Mouse (Mus musculus) cerebellum, adult 11 months (tissue): Measurements from ENCODE around the gene Npdc1.
A peak's percentile ranks its signal among the peaks of the same experiment; 100 is the strongest.
"Not testable (repeated sequence)": the region's sequence is repeated elsewhere in the genome, so short reads cannot be mapped to it uniquely, and the experiment has no call there.

Experiments
- DNase-seq: peaks from one replicate; pipeline ENCODE4 v3.0.0; 2022

Npdc1 gene

DNA sequence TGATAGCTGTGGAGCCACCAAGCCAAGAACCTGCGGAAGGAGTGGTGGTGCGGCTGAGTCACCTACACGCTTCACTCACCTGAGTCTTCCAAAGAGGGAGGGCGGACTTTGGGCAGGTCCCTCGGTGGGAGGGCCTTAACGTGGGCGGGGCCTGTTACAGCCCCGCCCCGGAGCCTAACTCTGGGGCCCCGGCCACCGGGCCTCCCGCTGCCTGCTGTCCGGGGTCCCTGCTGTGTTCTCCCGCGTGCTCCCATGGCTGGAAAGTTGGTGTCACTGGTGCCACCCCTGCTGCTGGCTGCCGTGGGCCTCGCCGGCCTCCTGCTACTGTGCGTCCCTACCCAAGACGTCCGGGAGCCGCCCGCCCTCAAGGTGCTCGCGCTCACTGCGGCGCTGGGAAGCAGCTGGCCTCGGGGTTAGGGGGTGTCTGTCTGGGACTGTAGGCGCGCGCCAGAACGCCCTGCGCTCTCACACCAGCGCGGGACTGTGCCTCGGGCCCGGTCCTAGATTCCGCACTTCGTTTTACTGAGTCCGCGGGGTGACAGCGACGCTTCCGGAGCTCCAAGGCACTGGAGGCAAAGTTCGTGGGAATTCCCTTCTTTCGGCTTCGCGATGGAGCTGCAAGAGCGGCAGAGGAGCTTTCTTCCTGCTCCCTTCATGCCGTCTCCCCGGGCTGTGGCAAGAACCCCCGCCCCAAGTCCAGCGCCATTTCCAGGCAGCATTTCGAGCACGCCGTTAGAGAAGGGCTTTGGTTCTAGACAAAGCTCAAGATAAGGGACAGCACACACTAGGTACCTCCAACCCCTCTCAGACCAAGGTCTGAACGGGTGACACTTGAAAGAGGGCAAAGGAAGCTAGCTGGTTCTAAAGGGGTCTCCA is 3.2 kb upstream of the Npdc1 start, which contains the start of gene Entpd2:
Gene Entpd2 (plus strand): TSS at position 154 of the 876 bp plus-strand sequence.
- peak; percentile 54 for DNase-seq

DNA sequence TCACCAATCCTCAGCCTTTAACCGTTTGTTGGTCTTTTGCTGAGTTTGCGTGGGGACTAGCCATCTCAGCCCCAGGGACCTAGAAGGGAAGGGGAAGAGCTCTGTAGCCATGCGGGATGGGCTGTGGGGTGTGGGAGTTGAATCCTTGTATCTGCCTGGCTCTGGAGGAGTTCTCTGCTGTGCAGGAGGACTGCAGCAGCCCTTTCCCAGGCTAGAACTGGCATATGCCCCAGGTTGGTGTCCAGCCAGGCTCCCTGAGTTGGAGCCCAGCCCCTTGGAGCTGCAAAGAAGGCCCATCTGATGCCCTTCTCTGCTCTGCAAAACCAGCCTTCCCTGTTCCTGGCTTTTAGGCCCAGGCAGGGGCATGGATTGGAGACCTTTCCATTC is 2.6 kb upstream of the Npdc1 start:
- DNase-seq, result peak; percentile 74

DNA sequence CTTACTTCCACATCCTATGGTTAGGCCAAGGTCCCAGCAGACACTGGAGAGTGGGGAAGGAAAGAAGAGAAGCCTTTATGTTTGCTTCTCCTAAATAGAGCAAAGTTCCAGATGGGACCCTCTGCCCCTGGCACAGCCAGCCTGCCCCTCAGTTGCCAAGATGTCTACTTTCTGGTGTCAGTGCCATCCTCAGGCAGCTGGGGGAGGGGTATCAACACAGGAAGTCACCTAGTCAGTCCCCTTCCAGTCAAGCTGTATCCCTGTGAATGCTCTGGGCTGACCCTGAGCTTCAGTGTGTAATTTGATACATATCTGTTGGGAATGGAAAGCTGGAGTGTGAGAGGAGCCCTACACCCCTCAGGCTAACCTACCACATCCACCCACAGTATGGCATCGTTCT is 2.1 kb upstream of the Npdc1 start:
- DNase-seq, result no peak

DNA sequence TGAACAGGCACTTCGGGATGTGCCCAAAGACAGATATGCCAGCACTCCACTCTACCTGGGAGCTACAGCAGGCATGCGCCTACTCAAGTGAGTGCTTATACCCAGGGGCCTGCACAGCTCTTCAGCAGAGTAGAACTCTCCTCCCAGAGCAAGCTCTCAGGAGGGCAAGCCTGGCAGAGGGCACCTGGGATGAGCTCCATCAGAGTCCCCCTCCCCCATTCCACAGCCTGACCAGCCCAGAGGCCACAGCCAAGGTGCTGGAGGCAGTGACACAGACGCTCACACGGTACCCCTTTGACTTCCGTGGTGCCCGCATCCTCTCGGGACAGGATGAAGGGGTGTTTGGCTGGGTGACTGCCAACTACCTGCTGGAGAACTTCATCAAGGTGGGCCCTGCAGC is 1.1 kb upstream of the Npdc1 start:
- DNase-seq, result no peak

DNA sequence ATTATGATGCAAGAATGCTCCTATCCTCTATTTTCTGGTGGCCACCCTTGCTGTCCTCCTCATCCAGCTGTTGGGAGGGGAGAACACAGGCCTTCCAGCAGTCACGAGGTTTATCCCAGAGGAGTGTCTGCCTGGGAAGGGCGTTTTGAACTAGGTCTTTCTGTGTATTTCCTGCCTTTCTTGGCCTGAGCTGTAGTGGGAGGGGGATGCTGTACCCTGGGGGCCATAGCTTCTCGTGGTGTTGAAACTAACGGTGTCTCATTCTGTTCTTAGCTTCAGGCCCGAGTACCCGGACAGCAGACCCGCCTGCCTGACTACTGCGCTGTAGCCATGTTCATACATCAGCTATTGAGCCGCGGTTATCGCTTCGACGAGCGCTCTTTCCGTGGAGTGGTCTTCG is 1.1 kb downstream of the Npdc1 start:
- DNase-seq, result no peak

DNA sequence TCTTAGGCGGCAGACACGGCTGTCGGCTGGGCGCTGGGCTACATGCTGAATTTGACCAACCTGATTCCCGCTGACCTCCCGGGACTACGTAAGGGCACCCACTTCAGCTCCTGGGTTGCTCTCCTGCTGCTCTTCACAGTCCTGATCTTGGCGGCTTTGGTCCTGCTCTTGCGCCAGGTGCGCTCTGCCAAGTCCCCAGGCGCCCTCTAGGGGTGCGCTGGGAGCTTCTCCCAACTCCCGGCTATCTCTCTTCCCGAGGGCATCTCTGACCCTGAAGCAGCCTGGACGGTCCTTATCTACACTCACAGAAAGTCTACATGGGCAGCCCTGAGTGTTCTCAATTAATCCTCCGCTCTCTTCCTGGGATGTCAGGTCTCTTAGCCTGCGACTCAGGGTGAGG is 1.6 kb downstream of the Npdc1 start:
- peak; percentile 73 for DNase-seq

DNA sequence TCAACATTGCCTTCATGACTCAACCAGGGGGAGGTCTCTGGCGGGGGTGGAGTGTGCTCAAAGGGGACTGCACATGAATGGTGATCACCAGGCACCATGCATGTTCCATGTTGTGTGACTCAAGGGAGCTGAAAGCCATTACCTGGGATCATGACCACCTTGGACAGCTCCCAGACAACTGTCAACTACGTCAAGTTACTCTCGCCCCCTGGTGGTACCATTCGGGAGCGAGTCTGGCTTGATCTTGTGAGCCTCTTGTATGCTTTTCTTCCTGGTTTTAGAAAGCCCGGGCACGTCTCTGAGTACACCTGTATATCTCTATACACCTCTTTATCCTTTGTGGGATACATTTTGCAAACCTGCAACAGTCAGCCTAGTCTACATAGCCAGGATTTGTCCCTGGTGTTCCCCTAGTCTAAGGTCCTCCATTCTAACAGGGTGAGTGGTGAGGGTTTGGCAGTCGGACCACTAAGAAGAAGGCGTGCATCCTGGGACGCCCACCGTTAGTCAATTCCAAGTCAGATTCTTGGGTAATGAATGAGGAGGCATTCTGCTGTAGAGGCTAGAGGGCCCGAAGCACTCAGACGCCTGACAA is 3.3 kb downstream of the Npdc1 start:
- DNase-seq, result peak; percentile 70

DNA sequence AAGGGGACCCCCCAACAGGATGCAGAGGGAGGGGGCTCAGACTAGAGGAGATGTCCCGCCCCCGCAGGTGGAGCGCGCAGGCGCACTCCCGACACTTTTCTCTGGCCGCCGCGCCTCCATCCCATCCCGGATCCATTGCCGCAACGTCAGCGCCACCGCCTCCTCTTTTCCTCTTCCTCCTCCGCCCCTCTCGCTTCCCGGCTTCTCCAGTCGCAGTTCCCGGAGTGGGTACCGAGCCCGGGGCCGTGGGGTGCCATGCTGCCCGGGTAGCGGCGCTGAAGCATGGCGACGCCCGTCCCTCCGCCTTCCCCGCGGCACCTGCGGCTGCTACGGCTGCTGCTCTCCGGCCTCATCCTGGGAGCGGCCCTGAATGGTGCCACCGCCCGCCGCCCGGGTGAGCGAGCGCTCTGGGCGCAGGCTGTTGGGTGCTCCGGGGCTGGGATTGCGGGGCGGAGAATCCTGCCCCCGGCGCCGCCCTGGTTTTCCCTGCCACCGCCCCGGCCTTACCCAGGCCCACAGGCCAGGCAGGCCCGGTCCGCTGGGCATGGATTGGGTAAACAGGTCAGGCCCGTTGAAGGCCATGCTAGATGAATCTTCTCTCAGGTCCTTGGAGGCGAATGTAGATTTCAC is 3.9 kb downstream of the Npdc1 start:
- DNase-seq, result peak; percentile 88

DNA sequence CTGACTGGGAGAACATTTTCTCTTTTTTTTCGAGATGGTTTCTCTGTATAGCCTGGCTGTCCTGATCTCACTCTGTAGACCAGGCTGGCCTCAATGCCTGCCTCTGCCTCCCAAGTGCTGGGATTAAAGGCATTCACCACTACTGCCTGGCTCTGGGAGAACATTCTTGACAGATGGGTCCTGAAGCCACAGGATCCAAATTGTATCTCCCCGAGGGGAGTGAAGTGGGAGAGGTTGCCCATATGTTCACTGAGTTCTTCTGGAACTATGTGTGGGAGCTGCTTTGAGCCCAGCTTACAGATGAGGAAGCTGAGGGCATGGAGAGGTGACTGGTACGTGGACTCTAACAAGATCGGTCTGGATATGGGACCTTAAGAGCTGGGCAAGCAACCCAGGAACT is 4.8 kb downstream of the Npdc1 start:
- DNase-seq, result no peak

DNA sequence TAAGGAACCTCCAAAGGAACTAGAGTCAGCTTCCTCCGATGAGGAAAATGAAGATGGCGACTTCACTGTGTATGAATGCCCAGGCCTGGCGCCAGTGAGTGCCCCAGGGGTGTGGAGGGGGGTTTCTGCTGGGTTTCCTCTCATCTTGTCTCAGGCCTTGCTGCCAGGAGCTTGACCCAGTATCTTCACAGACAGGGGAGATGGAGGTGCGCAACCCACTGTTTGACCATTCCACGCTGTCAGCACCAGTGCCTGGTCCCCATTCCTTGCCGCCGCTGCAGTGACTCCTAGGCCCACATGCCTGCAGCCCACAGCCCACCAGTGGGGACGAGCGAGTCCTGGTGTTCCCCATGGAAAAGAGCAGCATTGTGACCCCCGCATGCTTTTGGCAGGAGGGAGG is 9.8 kb downstream of the Npdc1 start:
- DNase-seq, result no peak

DNA sequence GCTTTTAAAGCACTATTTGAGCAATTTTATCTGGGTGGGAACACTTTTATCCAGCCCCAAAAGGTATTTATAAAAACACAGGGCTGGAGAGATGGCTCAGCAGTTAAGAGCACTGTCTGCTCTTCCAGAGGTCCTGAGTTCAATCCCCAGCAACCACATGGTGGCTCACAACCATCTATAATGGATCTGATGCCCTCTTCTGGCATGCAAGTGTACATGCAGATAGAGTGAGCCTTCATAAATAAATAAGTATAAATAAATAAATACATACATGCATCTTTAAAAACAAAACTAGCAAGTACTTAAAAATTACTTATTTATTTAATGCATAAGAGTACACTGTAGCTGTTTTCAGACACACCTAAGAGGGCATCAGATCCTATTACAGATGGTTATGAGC is 14.3 kb downstream of the Npdc1 start:
- DNase-seq, result not testable (repeated sequence)

DNA sequence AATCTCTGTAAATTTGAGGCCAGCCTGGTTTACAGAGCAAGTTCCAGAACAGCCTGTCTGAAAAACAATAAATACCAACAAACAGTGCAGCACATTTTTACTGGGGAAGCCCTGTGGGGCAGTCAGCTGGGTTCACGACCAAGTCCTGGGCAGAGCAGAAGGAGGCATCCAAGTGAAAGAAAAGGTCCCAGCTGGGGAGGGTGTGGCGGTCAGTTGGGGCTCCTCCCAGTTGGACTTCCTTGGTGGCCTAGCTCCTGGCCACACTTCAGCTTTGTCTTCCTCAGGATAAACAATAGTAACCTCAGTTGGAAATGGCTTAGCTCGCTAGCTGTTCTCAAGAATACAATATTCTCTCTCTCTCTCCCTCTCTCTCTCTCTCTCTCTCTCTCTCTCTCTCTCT is 18.3 kb downstream of the Npdc1 start:
- DNase-seq, result no peak

DNA sequence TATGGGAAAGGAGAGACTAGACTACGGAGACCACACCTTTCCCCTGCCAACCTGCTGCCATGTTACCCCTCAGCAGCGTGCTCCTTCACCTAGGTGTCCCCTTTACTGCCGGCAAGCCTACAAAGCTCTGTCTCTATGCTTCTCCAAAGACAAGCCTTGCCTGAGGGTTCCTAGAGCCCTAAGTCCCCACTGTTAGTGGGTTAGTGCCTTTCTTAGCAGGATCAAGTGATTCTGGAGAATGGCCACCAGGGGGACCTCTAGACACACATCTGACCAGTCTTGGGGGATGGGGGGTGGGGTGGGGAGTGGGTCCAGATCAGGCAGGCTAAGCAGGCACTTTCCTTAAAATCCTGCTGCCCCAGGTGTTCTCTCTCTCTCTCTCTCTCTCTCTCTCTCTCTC is 22.7 kb downstream of the Npdc1 start:
- peak; percentile 52 for DNase-seq

DNA sequence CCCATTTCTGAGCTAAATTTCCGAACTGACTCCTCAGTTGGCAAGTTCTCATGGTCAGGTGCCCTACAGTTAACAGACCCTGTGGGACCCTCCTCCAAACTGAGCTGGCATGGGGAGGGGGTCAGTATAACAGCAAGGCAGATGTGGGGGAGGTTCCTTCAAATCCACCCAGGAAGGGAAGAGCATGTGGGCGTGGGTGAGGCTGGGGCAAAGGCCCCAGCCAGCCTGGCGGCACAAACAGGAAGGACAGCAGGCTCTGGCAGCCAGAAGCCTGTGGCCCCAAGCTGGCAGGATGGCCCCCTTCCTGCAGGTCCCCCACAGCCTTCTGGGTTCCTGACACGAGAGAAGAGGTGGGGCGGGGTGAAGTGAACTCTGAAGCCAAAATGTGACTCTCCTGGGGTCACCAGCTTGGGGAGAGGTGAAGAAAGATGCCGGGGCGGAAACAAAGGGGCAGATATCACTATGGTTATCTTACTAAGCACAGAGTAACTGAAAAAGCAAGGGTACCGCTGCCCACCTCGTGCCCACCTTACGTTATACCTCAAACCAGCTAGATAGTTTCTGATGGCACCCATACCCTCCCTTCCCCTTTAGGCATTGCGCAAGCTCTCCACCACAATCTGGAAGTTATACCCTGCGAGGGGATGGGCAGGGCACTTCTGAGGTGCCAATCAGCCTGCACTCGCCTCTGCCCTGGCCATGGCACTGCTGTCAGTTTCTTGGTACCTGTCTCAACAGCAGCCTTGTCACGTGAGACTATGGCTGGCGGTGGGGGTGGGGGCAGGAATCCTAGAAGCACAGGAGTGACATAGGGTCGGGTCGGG is 23.6 kb downstream of the Npdc1 start, which contains the start of gene Fut7:
Gene Fut7 (plus strand): TSS at position 681 of the 824 bp plus-strand sequence.
- DNase-seq, result peak; percentile 26

DNA sequence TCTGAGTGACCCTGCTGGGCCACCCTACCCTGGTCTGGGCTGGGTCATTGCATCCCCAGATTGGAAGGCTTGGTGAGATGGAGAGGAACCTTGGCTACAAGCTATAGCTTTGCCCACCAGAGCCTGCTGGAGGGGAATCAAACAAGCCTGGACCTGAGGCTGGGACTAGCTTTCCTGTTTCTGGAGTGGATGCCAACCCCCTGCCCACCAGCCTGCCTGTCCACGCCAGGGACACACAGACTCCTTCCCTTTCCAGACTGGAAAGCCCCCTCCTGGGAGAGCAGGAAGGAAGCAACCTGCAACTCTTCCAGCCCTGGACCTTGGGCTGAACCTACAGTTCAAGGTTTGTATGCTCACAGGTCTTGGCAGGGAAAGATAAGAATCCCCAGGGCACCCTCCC is 24.5 kb downstream of the Npdc1 start:
- DNase-seq, result peak; percentile 16

DNA sequence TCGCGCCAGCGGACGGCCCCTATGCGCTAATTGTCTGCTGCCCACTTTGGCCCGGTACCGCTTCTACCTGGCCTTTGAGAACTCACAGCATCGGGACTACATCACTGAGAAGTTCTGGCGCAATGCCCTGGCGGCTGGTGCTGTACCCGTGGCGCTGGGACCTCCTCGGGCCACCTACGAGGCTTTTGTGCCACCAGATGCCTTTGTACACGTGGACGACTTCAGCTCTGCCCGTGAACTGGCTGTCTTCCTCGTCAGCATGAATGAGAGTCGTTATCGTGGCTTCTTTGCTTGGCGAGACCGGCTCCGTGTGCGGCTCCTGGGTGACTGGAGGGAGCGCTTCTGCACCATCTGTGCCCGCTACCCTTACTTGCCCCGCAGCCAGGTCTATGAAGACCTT is 26.3 kb downstream of the Npdc1 start:
- peak; percentile 50 for DNase-seq

DNA sequence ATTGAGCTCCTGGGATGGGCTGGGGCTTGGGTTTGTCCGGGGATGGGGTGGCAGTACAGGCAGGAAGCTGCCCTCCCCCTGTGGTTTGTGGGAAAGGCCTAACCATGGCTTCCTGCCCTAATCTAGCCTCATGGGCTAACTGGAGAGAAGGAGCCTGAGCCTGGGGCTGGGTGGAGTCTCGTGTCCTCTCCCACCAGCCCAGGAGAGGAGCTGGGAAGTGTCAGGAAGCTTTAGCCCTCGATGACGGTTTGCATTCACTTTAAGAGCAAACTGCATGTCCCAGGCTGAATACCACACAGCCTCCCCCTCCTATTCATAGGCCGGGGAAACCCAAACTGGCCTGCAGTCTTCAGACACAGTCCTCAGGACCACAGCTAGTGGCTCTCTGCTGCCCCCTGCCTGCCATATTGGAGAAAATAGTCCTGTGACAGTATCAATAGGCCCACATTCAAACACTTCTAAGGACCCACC is 27.6 kb downstream of the Npdc1 start:
- DNase-seq, result peak; percentile 75

DNA sequence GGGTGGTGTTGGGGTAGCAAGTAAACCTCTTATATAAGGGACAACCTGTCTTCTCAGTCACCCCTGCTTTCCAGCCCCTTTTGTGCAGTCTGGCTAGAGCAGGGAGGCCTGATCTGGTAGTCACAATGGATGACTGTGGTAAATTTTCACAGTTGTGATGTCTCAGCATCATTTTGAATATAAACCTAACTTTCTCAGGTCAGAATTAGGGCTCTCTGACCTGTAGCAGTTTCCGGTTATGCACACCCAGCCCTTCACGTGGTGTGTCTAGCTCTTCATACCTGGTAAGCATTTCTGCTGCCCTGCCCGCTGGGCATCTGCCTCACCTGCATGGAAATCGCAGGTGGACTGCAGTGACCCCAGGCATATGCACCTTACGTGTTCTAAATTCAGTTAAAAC is 28.1 kb downstream of the Npdc1 start:
- DNase-seq, result no peak

DNA sequence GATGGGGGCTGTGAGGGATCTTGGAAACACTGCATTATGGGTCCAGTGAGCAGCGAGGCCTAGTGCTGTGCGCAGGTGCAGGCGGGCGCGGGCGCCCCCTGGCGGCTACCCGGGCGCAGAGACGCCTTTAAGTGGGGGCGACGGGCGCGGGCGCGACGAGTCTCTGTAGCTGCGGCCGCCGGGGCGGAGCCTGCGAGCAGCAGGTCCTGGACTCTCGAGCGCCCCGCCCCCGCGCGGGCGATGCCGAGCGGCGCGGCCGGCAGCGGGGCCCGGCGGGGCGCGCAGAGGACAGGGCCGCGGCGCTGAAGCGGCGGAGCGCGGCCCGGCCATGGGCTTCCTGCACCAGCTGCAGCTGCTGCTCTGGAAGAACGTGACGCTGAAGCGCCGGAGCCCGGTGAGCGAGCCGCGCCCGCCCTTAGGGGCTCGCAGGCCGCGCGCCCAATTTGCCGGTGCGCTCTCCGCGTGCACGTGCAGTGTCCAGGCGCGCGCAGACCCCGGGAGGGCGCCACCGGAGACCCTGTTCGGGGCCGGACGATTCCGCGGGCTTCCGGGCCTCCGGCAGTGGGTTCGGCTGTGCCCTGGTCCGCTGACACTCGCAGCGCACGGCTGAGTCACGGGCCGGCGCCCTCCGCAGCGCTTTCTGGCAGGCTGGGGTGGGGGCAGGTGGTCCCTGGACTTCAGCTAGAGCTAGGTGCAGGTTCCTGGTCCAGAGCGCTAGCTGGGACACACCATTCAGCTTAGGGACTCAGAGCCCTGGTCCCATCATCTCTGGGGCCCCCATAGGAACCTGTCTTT is 29.5 kb downstream of the Npdc1 start, which contains the start of gene Abca2:
Gene Abca2 (plus strand): TSS at position 262 of the 795 bp plus-strand sequence.
- peak; percentile 97 for DNase-seq

DNA sequence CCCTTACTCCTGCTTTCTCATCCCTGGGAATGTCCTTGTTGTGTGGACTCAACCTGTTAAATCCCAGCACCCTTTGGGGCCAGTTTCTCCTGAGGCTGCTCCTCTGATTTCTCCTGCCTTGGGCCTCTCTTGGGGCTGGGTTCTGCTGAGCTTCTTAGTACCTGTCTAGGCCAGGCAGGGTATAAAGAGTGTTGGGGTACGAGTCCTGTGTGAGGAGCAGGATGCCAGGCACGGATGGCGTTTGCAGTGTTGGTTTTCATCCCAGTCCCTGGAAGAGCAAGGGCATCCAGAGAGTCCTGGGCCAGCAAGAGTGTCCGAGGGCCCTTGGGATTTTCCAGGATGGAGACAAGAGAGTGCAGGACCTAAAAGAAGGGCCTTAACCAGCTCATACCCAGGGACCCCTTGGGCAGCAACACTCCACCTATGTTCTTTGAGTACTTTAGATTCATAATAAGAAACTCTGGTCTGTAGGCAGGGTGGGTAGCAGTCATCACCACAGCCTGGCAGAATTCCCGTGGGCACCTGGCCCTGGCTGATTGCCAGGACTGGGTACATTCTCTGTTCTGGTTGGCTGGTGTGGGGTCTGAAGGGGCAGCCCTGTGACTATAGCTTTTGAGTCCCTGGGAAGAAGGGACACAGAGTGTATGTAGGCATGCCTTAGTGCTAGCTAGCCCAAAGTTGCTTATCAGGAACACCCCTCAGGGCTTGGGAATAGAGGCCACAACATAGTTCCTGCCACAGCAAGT is 30.5 kb downstream of the Npdc1 start:
- DNase-seq, result peak; percentile 74
